Mouse (Mus musculus): Measurements from ENCODE around the gene Gm10271.

DNA sequence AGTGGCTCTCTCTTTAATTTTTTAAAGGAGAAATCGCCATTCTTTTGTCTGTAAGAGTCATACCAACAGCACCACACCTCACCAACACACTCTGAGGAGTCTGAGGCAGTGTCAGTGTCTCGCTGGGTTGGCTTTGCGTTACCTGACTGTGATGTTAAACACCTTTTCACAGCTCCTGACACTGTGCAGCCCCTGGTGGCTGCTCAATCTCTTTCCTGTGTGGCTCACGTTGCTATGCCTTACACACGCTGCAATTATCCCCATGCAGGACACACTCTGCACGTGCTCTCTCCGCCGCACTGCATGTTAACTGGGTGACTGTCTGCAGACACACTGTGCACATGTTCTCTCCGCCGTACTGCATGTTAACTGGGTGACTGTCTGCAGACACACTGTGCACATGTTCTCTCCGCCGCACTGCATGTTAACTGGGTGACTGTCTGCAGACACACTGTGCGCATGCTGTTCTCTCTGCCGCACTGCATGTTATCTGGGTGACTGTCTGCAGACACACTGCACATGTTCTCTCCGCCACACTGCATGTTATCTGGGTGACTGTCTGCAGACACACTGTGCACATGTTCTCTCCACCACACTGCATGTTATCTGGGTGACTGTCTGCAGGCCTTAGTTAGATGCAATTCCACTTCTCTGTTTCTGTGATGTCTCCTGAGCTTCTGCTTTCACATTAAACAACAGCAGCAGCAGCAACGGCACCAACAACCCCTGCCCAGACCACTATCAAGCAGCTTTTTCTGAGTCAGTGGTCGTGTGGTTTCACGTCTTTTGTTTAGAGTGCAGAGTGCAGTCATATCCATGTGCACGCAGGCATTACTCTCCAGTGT is 48.5 kb downstream of the Gm10271 start:
- TF ChIP-seq CTCF (IDR thresholded peaks at IDR 0.05; ENCODE audit: low read depth), result no peak
- no peak for TF ChIP-seq EP300 (IDR thresholded peaks at IDR 0.05; ENCODE audit: low read depth)

Data from liver, postnatal 0 days (tissue).